Mouse (Mus musculus) C2C12 (cell line): ENCODE data around the gene Smad6.

Source experiments
- CEBPB ChIP-seq: IDR thresholded peaks from one replicate; pipeline ENCODE4 v1.6.1; 2011; ENCODE audit warnings: low read depth, mild to moderate bottlenecking, control low read depth, moderate library complexity
- CTCF ChIP-seq: IDR thresholded peaks from one replicate; pipeline ENCODE4 v1.5.1; 2011; ENCODE audit not compliant: control insufficient read depth, insufficient read depth, insufficient read length
- MAX ChIP-seq: IDR thresholded peaks from one replicate; pipeline ENCODE4 v1.6.1; 2011; ENCODE audit warnings: mild to moderate bottlenecking, control low read depth
- MYOD1 ChIP-seq: IDR thresholded peaks from one replicate; pipeline ENCODE4 v1.6.1; 2011; ENCODE audit warnings: low read depth; ENCODE audit not compliant: control insufficient read depth, insufficient read length
- USF1 ChIP-seq: IDR thresholded peaks from one replicate; pipeline ENCODE4 v1.6.1; 2011; ENCODE audit warnings: low read depth, mild to moderate bottlenecking, control low read depth, moderate library complexity

DNA sequence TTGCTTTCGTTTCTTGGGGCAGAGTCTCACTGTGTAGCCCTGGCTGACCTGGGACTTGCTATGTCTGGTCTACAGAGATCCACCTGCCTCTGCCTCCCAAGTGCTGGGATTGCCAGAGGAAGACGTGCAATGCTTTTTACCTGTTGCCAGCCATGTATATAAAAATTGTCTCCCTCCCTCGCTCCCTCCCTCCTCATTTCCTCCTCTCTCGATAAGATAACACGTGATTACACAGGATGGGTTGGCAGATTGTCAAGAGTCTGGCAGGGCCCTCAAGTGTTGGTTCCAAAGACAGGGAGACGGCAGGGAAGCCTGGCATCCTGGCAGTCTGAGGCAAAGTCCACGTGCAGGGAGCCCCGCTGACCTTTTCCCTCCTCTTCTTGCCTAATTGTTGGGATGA is 32.2 kb downstream of the Smad6 start:
- TF ChIP-seq CTCF, result no peak
- no peak for TF ChIP-seq MAX
- no peak for TF ChIP-seq MYOD1
- TF ChIP-seq CEBPB, result no peak
- no peak for TF ChIP-seq USF1
